Mouse (Mus musculus) thymus, adult 2 months (tissue): ENCODE data around the gene Mphosph9. TPM values are rescaled to one million over a fixed set of nuclear protein-coding genes. Genes with fewer than 3 reads are reported as not detected.

Source experiments
- DNase-seq: peaks from one replicate; pipeline ENCODE4 v3.0.0; 2021
- H3K27ac ChIP-seq: fragments of 200-500 bp; 2 replicates; pipeline ENCODE4 v1.5.1; 2012; ENCODE audit warnings: low read length, control low read depth; ENCODE audit not compliant: control insufficient read depth, insufficient read depth
- H3K27me3 ChIP-seq: fragments of 200-500 bp; 2 replicates; pipeline ENCODE4 v1.6.1; 2012; ENCODE audit warnings: mild to moderate bottlenecking, low read length, moderate library complexity, mixed read lengths; ENCODE audit not compliant: control insufficient read depth, insufficient read depth
- H3K36me3 ChIP-seq: fragments of 200-500 bp; 2 replicates; pipeline ENCODE4 v1.6.1; 2012; ENCODE audit warnings: mild to moderate bottlenecking, low read length, moderate library complexity; ENCODE audit not compliant: control insufficient read depth, insufficient read depth
- H3K4me1 ChIP-seq: fragments of 200-500 bp; replicated peaks from 2 replicates; pipeline ENCODE4 v1.6.1; 2012; ENCODE audit warnings: low read length; ENCODE audit not compliant: control insufficient read depth, insufficient read depth
- H3K4me3 ChIP-seq: fragments of 200-500 bp; 2 replicates; pipeline ENCODE4 v1.5.1; 2012; ENCODE audit warnings: mild to moderate bottlenecking, low read length, control low read depth, moderate library complexity; ENCODE audit not compliant: control insufficient read depth, insufficient read depth
- CTCF ChIP-seq: fragments of 200-500 bp; IDR thresholded peaks from 2 replicates; pipeline ENCODE4 v1.5.1; 2012; ENCODE audit warnings: mild to moderate bottlenecking, control low read depth, low read length, moderate library complexity, borderline replicate concordance; ENCODE audit not compliant: control insufficient read depth, poor library complexity, insufficient read depth; ENCODE audit errors: extremely low read depth
- POLR2A ChIP-seq: fragments of 200-500 bp; IDR thresholded peaks from 2 replicates; pipeline ENCODE4 v1.6.1; 2012; ENCODE audit warnings: mild to moderate bottlenecking, low read length, control low read depth, moderate library complexity; ENCODE audit not compliant: control insufficient read depth, poor library complexity, insufficient read depth; ENCODE audit errors: extremely low read depth
- WGBS: fragments of 180-500 bp; shearing (Covaris S2); methylation state at CpG from one replicate; pipeline ENCODE4 v1.1.7; 2018; 5-methylcytosine and 5-hydroxymethylcytosine counted together
- polyA plus RNA-seq: library from polyadenylated mRNA; depleted of rRNA; stranded (reverse); fragments of >200 nt; gene quantifications from 2 replicates; pipeline ENCODE4 v1.2.3, GENCODE M21; 2012

The Mphosph9 gene
- polyA plus RNA-seq, 1 experiment = 16.2 TPM

GRCm38 (mm10) chr5:124255141-124255540 lies 72.6 kb downstream of the Mphosph9 start:
- Histone ChIP-seq H3K4me1 (peaks cover 3% of the 10 kb centered on the region), H3K4me3 (no peak overlapping the region), H3K36me3 (peaks cover 23% of the 10 kb centered on the region), H3K27ac (no peak overlapping the region), H3K27me3 (no peaks in the 10 kb centered on the region)
- WGBS = 97% methylated on average over 7 of the region's 7 CpGs
- no peak for DNase-seq
- TF ChIP-seq CTCF (no peak), POLR2A (no peak)

- peaks cover 8% of the 10 kb centered on the region for H3K4me1 ChIP-seq
- no peak for DNase-seq
- WGBS = 95% methylated on average over 8 of the region's 8 CpGs
- H3K4me3 ChIP-seq = no peak overlapping the region
- H3K27me3 ChIP-seq = no peaks in the 10 kb centered on the region
- TF ChIP-seq CTCF = no peak
- no peak overlapping the region for H3K27ac ChIP-seq
- H3K36me3 ChIP-seq = peaks cover 10% of the 10 kb centered on the region
These were observed 74.2 kb downstream of the Mphosph9 start for GRCm38 (mm10) chr5:124253555-124253954.

GRCm38 (mm10) chr5:124252580-124253320 lies 75.0 kb downstream of the Mphosph9 start:
- DNase-seq = no peak
- WGBS = 98% methylated on average over 13 of the region's 13 CpGs
- H3K27ac ChIP-seq = no peak overlapping the region
- H3K36me3 ChIP-seq = peaks cover 2% of the 10 kb centered on the region
- H3K27me3 ChIP-seq = no peaks in the 10 kb centered on the region
- peaks cover 14% of the 10 kb centered on the region for H3K4me1 ChIP-seq
- no peak for TF ChIP-seq CTCF
- TF ChIP-seq POLR2A = no peak
- H3K4me3 ChIP-seq = no peak overlapping the region

GRCm38 (mm10) chr5:124251070-124251469 lies 76.7 kb downstream of the Mphosph9 start:
- 85% methylated on average over 5 of the region's 5 CpGs for WGBS
- TF ChIP-seq CTCF = no peak
- TF ChIP-seq POLR2A = no peak
- H3K4me3 ChIP-seq = no peak overlapping the region
- H3K27ac ChIP-seq = no peak overlapping the region
- H3K4me1 ChIP-seq = peaks cover 23% of the 10 kb centered on the region
- H3K36me3 ChIP-seq = no peaks in the 10 kb centered on the region
- H3K27me3 ChIP-seq = no peaks in the 10 kb centered on the region
- DNase-seq = no peak

GRCm38 (mm10) chr5:124249614-124250591 lies 77.9 kb downstream of the Mphosph9 start, which contains the start of gene Pitpnm2:
Gene Pitpnm2, minus strand, starts transcription at chr5:124249760.
- WGBS = 5% methylated on average over 88 of the region's 90 CpGs
- TF ChIP-seq CTCF = 0 out of 2 replicates have a peak, but pooled peaks have one; percentile 28
- TF ChIP-seq POLR2A = no peak; the same call in 1 of the 2 replicates
- DNase-seq = peak; percentile 65
- no peaks in the 10 kb centered on the region for H3K36me3 ChIP-seq
- peaks cover 23% of the 10 kb centered on the region for H3K4me1 ChIP-seq
- peak within 1 kb of the TSS; percentile 74 for H3K27ac ChIP-seq
- no peaks in the 10 kb centered on the region for H3K27me3 ChIP-seq
- peak within 1 kb of the TSS; percentile 91 for H3K4me3 ChIP-seq
